Mouse (Mus musculus) embryonic facial prominence, embryonic 15.5 days (tissue): Measurements from ENCODE around the gene Akain1. TPM values are rescaled to one million over a fixed set of nuclear protein-coding genes. Genes with fewer than 3 reads are reported as not detected.

Experiments
- ATAC-seq: fragments of 200-750 bp; cut with Nextera tagmentation; 2 replicates; pipeline ENCODE4 v1.8.0; 2017; ENCODE audit warnings: low read depth, moderate TSS enrichment; ENCODE audit not compliant: insufficient number of reproducible peaks, low FRiP score, low TSS enrichment
- H3K27ac ChIP-seq: fragments of 300-500 bp; sonication (generic); replicated peaks from 2 replicates; pipeline ENCODE4 v1.5.1; 2015; ENCODE audit warnings: mild to moderate bottlenecking, inconsistent platforms
- H3K27me3 ChIP-seq: fragments of 300-500 bp; sonication (generic); 2 replicates; pipeline ENCODE4 v1.6.1; 2015; ENCODE audit warnings: inconsistent platforms
- H3K36me3 ChIP-seq: fragments of 300-500 bp; sonication (generic); 2 replicates; pipeline ENCODE4 v1.6.1; 2015; ENCODE audit warnings: mild to moderate bottlenecking, inconsistent platforms
- H3K4me1 ChIP-seq: fragments of 300-500 bp; sonication (generic); 2 replicates; pipeline ENCODE4 v1.6.1; 2015; ENCODE audit warnings: inconsistent platforms
- H3K4me2 ChIP-seq: fragments of 300-500 bp; sonication (generic); replicated peaks from 2 replicates; pipeline ENCODE4 v1.6.1; 2015; ENCODE audit warnings: mild to moderate bottlenecking, inconsistent platforms
- H3K4me3 ChIP-seq: fragments of 300-500 bp; sonication (generic); replicated peaks from 2 replicates; pipeline ENCODE4 v1.5.1; 2015; ENCODE audit warnings: mild to moderate bottlenecking, inconsistent platforms
- H3K9ac ChIP-seq: fragments of 300-500 bp; sonication (generic); 2 replicates; pipeline ENCODE4 v1.6.1; 2015; ENCODE audit warnings: inconsistent platforms
- H3K9me3 ChIP-seq: fragments of 300-500 bp; sonication (generic); replicated peaks from 2 replicates; pipeline ENCODE4 v1.6.1; 2016; ENCODE audit warnings: inconsistent platforms
- WGBS: fragments of 180-500 bp; shearing (Covaris S2); methylation state at CpG from one replicate; pipeline ENCODE4 v1.1.7; 2015; 5-methylcytosine and 5-hydroxymethylcytosine counted together
- polyA plus RNA-seq: library from polyadenylated mRNA; unstranded; fragments of >200 nt; fragmentation: Nextera tagmentation; extraction: Ambion mirVana; gene quantifications from 2 replicates; pipeline ENCODE4 v1.2.1, GENCODE M21; 2015

Akain1 gene
- polyA plus RNA-seq, 1 experiment from 2014 or later: not detected

GRCm38 (mm10) chr17:69439571-69440480 is 700 bp downstream of the Akain1 start:
- peaks cover 45% of the 10 kb centered on the region for H3K27me3 ChIP-seq
- H3K4me1 ChIP-seq: peaks cover 14% of the 10 kb centered on the region
- peak overlapping the region; percentile 73 for H3K4me2 ChIP-seq
- H3K9me3 ChIP-seq: no peaks in the 10 kb centered on the region
- peak overlapping the region; percentile 40 for H3K4me3 ChIP-seq
- no peak overlapping the region for H3K27ac ChIP-seq
- no peak overlapping the region for H3K9ac ChIP-seq
- H3K36me3 ChIP-seq: no peaks in the 10 kb centered on the region
- ATAC-seq: no peak
- WGBS: under 1% methylated on average over 48 of the region's 52 CpGs

- no peak overlapping the region for H3K9ac ChIP-seq
- H3K9me3 ChIP-seq: no peaks in the 10 kb centered on the region
- peaks cover 14% of the 10 kb centered on the region for H3K4me1 ChIP-seq
- H3K27ac ChIP-seq: no peak overlapping the region
- peaks cover 45% of the 10 kb centered on the region for H3K27me3 ChIP-seq
- H3K4me3 ChIP-seq: no peak overlapping the region
- no peaks in the 10 kb centered on the region for H3K36me3 ChIP-seq
- ATAC-seq: no peak
- H3K4me2 ChIP-seq: no peak overlapping the region
- 12% methylated on average over 9 of the region's 9 CpGs for WGBS
Measured at GRCm38 (mm10) chr17:69441041-69441440, 1.9 kb downstream of the Akain1 start.

GRCm38 (mm10) chr17:69448679-69449078 is 9.6 kb downstream of the Akain1 start:
- H3K4me3 ChIP-seq: no peak overlapping the region
- no peaks in the 10 kb centered on the region for H3K4me1 ChIP-seq
- no peak overlapping the region for H3K4me2 ChIP-seq
- H3K27ac ChIP-seq: no peak overlapping the region
- no peak for ATAC-seq
- H3K27me3 ChIP-seq: no peaks in the 10 kb centered on the region
- H3K9ac ChIP-seq: no peak overlapping the region
- no peaks in the 10 kb centered on the region for H3K36me3 ChIP-seq
- H3K9me3 ChIP-seq: no peaks in the 10 kb centered on the region

- Histone ChIP-seq H3K9me3 (no peaks in the 10 kb centered on the region), H3K27me3 (no peaks in the 10 kb centered on the region), H3K4me1 (no peaks in the 10 kb centered on the region), H3K27ac (no peak overlapping the region), H3K4me3 (no peak overlapping the region), H3K4me2 (no peak overlapping the region), H3K36me3 (no peaks in the 10 kb centered on the region), H3K9ac (no peak overlapping the region)
- no peak for ATAC-seq
- WGBS: 91% methylated on average over 7 of the region's 7 CpGs
Measured at GRCm38 (mm10) chr17:69461680-69462079, 22.6 kb downstream of the Akain1 start.

- 70% methylated on average over 3 of the region's 3 CpGs for WGBS
- no peak overlapping the region for H3K9ac ChIP-seq
- H3K4me1 ChIP-seq: no peaks in the 10 kb centered on the region
- H3K4me3 ChIP-seq: no peak overlapping the region
- H3K4me2 ChIP-seq: no peak overlapping the region
- H3K27ac ChIP-seq: no peak overlapping the region
- ATAC-seq: no peak
- H3K9me3 ChIP-seq: no peaks in the 10 kb centered on the region
- no peaks in the 10 kb centered on the region for H3K36me3 ChIP-seq
- H3K27me3 ChIP-seq: no peaks in the 10 kb centered on the region
Measured at GRCm38 (mm10) chr17:69463037-69463436, 23.9 kb downstream of the Akain1 start.

- peaks cover 6% of the 10 kb centered on the region; the same call in 1 of the 2 replicates for H3K4me1 ChIP-seq
- peaks cover 4% of the 10 kb centered on the region; the same call in 1 of the 2 replicates for H3K27me3 ChIP-seq
- no peaks in the 10 kb centered on the region for H3K9me3 ChIP-seq
- 40% methylated on average over 10 of the region's 10 CpGs for WGBS
- ATAC-seq: no peak
- no peak overlapping the region for H3K9ac ChIP-seq
- no peak overlapping the region for H3K4me2 ChIP-seq
- H3K27ac ChIP-seq: no peak overlapping the region
- H3K36me3 ChIP-seq: no peaks in the 10 kb centered on the region
- H3K4me3 ChIP-seq: no peak overlapping the region
Measured at GRCm38 (mm10) chr17:69471171-69471570, 32.0 kb downstream of the Akain1 start.

GRCm38 (mm10) chr17:69472401-69472800 is 33.3 kb downstream of the Akain1 start:
- Histone ChIP-seq H3K27me3 (peaks cover 4% of the 10 kb centered on the region; the same call in 1 of the 2 replicates), H3K4me1 (peaks cover 6% of the 10 kb centered on the region; the same call in 1 of the 2 replicates), H3K9me3 (no peaks in the 10 kb centered on the region), H3K36me3 (no peaks in the 10 kb centered on the region), H3K27ac (no peak overlapping the region), H3K4me3 (no peak overlapping the region), H3K9ac (no peak overlapping the region), H3K4me2 (no peak overlapping the region)
- WGBS: 65% methylated on average over 9 of the region's 9 CpGs
- no peak for ATAC-seq

- no peak overlapping the region for H3K9ac ChIP-seq
- no peaks in the 10 kb centered on the region for H3K9me3 ChIP-seq
- no peaks in the 10 kb centered on the region for H3K36me3 ChIP-seq
- ATAC-seq: no peak
- no peak overlapping the region for H3K4me3 ChIP-seq
- WGBS: 79% methylated on average over 4 of the region's 4 CpGs
- peaks cover 4% of the 10 kb centered on the region; the same call in 1 of the 2 replicates for H3K27me3 ChIP-seq
- peaks cover 6% of the 10 kb centered on the region; the same call in 1 of the 2 replicates for H3K4me1 ChIP-seq
- no peak overlapping the region for H3K27ac ChIP-seq
- H3K4me2 ChIP-seq: no peak overlapping the region
Measured at GRCm38 (mm10) chr17:69474084-69474483, 35.0 kb downstream of the Akain1 start.

GRCm38 (mm10) chr17:69475423-69475822 is 36.3 kb downstream of the Akain1 start:
- WGBS: 1% methylated on average over 20 of the region's 20 CpGs
- H3K4me3 ChIP-seq: peak overlapping the region; percentile 51

GRCm38 (mm10) chr17:69477526-69477925 is 38.4 kb downstream of the Akain1 start:
- Histone ChIP-seq H3K9me3 (no peaks in the 10 kb centered on the region), H3K9ac (no peak overlapping the region), H3K4me1 (peaks cover 6% of the 10 kb centered on the region; the same call in 1 of the 2 replicates), H3K4me2 (no peak overlapping the region), H3K4me3 (no peak overlapping the region), H3K27ac (no peak overlapping the region), H3K36me3 (no peaks in the 10 kb centered on the region), H3K27me3 (no peaks in the 10 kb centered on the region)
- WGBS: 30% methylated on average over 2 of the region's 2 CpGs
- no peak for ATAC-seq

More at GRCm38 (mm10) chr17:69475423-69475822, 36.3 kb downstream of the Akain1 start:
- H3K36me3 ChIP-seq: no peaks in the 10 kb centered on the region
- peak; percentile 78 for ATAC-seq
- peaks cover 4% of the 10 kb centered on the region; the same call in 1 of the 2 replicates for H3K27me3 ChIP-seq
- H3K4me2 ChIP-seq: peak overlapping the region; percentile 68
- H3K27ac ChIP-seq: no peak overlapping the region
- peaks cover 6% of the 10 kb centered on the region; the same call in 1 of the 2 replicates for H3K4me1 ChIP-seq
- H3K9ac ChIP-seq: peak overlapping the region; percentile 9; the same call in 1 of the 2 replicates
- H3K9me3 ChIP-seq: no peaks in the 10 kb centered on the region

- Histone ChIP-seq H3K9ac (no peak overlapping the region), H3K36me3 (no peaks in the 10 kb centered on the region), H3K9me3 (no peaks in the 10 kb centered on the region), H3K27me3 (no peaks in the 10 kb centered on the region), H3K27ac (no peak overlapping the region), H3K4me1 (peaks cover 6% of the 10 kb centered on the region; the same call in 1 of the 2 replicates), H3K4me2 (no peak overlapping the region), H3K4me3 (no peak overlapping the region)
- WGBS: 75% methylated on average over 4 of the region's 4 CpGs
- ATAC-seq: no peak
Measured at GRCm38 (mm10) chr17:69479261-69479660, 40.1 kb downstream of the Akain1 start.
